Mouse (Mus musculus): ENCODE measurements around the gene Ascl4. TPM values are rescaled to one million over a fixed set of nuclear protein-coding genes. Genes with fewer than 3 reads are reported as not detected.

The Ascl4 gene
- polyA plus RNA-seq (2015; fragmentation: Illumina TruSeq; extraction: RNeasy Lipid Tissue Mini Kit (QIAGEN cat#74804); ENCODE audit: insufficient read depth, low replicate concordance), result not detected

DNA sequence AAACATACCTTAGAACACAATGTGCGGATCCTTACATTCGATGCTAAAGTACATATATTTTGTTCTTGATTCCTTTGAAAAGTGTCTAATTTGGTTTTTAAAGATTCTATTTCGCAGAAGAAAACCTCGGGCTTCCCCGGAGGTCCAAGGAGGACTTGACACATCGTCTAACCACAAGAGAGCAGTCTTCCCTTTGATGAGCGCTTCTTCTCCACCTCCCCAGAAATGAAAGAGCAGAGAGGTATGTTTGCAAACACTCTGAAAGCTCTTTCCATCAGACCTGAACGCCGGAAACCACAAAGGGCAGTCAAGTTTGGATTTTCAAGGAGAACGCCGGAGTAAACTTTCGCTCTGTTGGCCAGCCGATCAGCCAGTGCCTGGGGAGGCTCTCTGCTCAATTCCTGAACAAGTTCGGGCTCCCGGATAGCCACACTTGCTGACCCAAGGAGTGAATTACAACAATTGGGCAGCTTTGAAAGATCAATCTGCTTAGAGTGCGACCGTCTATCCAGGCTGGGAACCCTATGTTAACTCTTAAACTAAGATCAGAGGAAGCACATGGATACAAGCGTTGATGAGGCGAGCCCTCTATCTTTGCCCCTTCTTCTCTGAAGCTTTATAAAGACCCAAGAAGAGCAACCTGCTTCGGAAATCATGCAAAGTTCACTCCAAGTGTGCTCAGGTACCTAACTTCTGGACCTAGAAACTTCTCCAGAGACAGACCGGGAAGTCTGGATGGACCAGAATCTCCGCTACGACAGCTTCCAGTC is at the start of gene Ascl4:
TSS of gene Ascl4 (plus strand) at position 6 of the 770 bp plus-strand sequence.

GRCm38 (mm10) chr10:85916498-85917309 is 10.8 kb upstream of the Ascl4 start, which contains the start of gene Prdm4:
Prdm4 (minus strand) TSS chr10:85917142.

GRCm38 (mm10) chr10:85957464-85957950 is 30.0 kb downstream of the Ascl4 start, which contains the start of gene Rtcb:
Rtcb (minus strand) TSS chr10:85957823.

Other genes starting within 250 kb of the Ascl4 start
- gene Pwp1, start 98.2 kb upstream of the Ascl4 start, polyA plus RNA-seq (2015; fragmentation: Illumina TruSeq; extraction: RNeasy Lipid Tissue Mini Kit (QIAGEN cat#74804); ENCODE audit: insufficient read depth, low replicate concordance), result 38.5 TPM
- gene Prdm4, start 10.5 kb upstream of the Ascl4 start, polyA plus RNA-seq (2015; fragmentation: Illumina TruSeq; extraction: RNeasy Lipid Tissue Mini Kit (QIAGEN cat#74804); ENCODE audit: insufficient read depth, low replicate concordance), result 25.0 TPM
- 174 TPM for gene Rtcb, start 30.1 kb downstream of the Ascl4 start, polyA plus RNA-seq (2015; fragmentation: Illumina TruSeq; extraction: RNeasy Lipid Tissue Mini Kit (QIAGEN cat#74804); ENCODE audit: insufficient read depth, low replicate concordance)
- gene Bpifc, start 84.2 kb downstream of the Ascl4 start, polyA plus RNA-seq (2015; fragmentation: Illumina TruSeq; extraction: RNeasy Lipid Tissue Mini Kit (QIAGEN cat#74804); ENCODE audit: insufficient read depth, low replicate concordance), result not detected
- gene Fbxo7, start 94.3 kb downstream of the Ascl4 start, polyA plus RNA-seq (2015; fragmentation: Illumina TruSeq; extraction: RNeasy Lipid Tissue Mini Kit (QIAGEN cat#74804); ENCODE audit: insufficient read depth, low replicate concordance), result 42.2 TPM

Data from spleen, adult 10 weeks (tissue).